Mouse (Mus musculus) skeletal muscle tissue, postnatal 0 days (tissue): ENCODE data around the gene Tmem221. TPM values are rescaled to one million over a fixed set of nuclear protein-coding genes. Genes with fewer than 3 reads are reported as not detected.

Source experiments
- polyA plus RNA-seq: library from polyadenylated mRNA; unstranded; fragments of >200 nt; fragmentation: Nextera tagmentation; extraction: Ambion mirVana; gene quantifications from 2 replicates; pipeline ENCODE4 v1.2.1, GENCODE M21; 2015

Tmem221 gene
- polyA plus RNA-seq, result 0.21 and 0.48 TPM in 2 replicates

GRCm38 (mm10) chr8:71558071-71558957, at the start of gene Tmem221:
Gene Tmem221 (minus strand): TSS chr8:71558871.

GRCm38 (mm10) chr8:71597451-71597850, 38.8 kb upstream of the Tmem221 start, which contains the start of gene Fam129c:
Gene Fam129c (plus strand): TSS chr8:71597648.

GRCm38 (mm10) chr8:71591471-71592373, 33.1 kb upstream of the Tmem221 start, which contains the start of gene Pgls:
Gene Pgls (plus strand): TSS chr8:71592176.

GRCm38 (mm10) chr8:71568387-71568937, 9.8 kb upstream of the Tmem221 start, which contains the start of gene Slc27a1:
Gene Slc27a1 (plus strand): TSS chr8:71568882.

GRCm38 (mm10) chr8:71566501-71566900, 7.8 kb upstream of the Tmem221 start, which contains the start of gene Nxnl1:
Gene Nxnl1 (minus strand): TSS chr8:71566601.

GRCm38 (mm10) chr8:71542632-71543343, 15.9 kb downstream of the Tmem221 start, which contains the start of gene Mvb12a:
Gene Mvb12a (plus strand): TSS chr8:71542922.

GRCm38 (mm10) chr8:71537028-71537867, 21.4 kb downstream of the Tmem221 start, which contains the start of gene Bst2:
Gene Bst2 (minus strand): TSS chr8:71537456.

GRCm38 (mm10) chr8:71525226-71526050, 33.2 kb downstream of the Tmem221 start, which contains the start of gene Ccdc194:
Gene Ccdc194 (minus strand): TSS chr8:71525711.

GRCm38 (mm10) chr8:71511644-71512043, 47.0 kb downstream of the Tmem221 start, which contains the start of gene Plvap:
Gene Plvap (minus strand): TSS chr8:71511752.

Other genes with a start within 250 kb of the Tmem221 start
- gene Use1, start 192.0 kb downstream of the Tmem221 start, polyA plus RNA-seq, result 106 and 119 TPM in 2 replicates
- gene Ocel1, start 187.6 kb downstream of the Tmem221 start, polyA plus RNA-seq, result 4.9 and 6.7 TPM in 2 replicates
- gene Nr2f6, start 176.9 kb downstream of the Tmem221 start, polyA plus RNA-seq, result 27.5 and 32.7 TPM in 2 replicates
- gene Ushbp1, start 163.1 kb downstream of the Tmem221 start, polyA plus RNA-seq, result 14.4 and 14.5 TPM in 2 replicates
- 64.8 and 75.1 TPM in 2 replicates for gene Babam1, start 162.0 kb downstream of the Tmem221 start, polyA plus RNA-seq
- 5.9 and 6.0 TPM in 2 replicates for gene Ankle1, start 152.9 kb downstream of the Tmem221 start, polyA plus RNA-seq
- gene Abhd8, start 95.2 kb downstream of the Tmem221 start, polyA plus RNA-seq, result 39.0 and 41.2 TPM in 2 replicates
- gene Mrpl34, start 93.9 kb downstream of the Tmem221 start, polyA plus RNA-seq, result 94.6 and 97.7 TPM in 2 replicates
- 48.3 and 57.9 TPM in 2 replicates for gene Dda1, start 89.7 kb downstream of the Tmem221 start, polyA plus RNA-seq
- 1.3 and 2.4 TPM in 2 replicates for gene Ano8, start 72.9 kb downstream of the Tmem221 start, polyA plus RNA-seq
- gene Gtpbp3, start 70.8 kb downstream of the Tmem221 start, polyA plus RNA-seq, result 7.5 and 9.5 TPM in 2 replicates
- gene Plvap, start 47.1 kb downstream of the Tmem221 start, polyA plus RNA-seq, result 21.9 and 33.3 TPM in 2 replicates
- gene Ccdc194, start 33.2 kb downstream of the Tmem221 start, polyA plus RNA-seq, result 0.33 and 0.57 TPM in 2 replicates
- gene Bst2, start 21.4 kb downstream of the Tmem221 start, polyA plus RNA-seq, result 57.6 and 67.3 TPM in 2 replicates
- 47.7 and 53.4 TPM in 2 replicates for gene Mvb12a, start 15.9 kb downstream of the Tmem221 start, polyA plus RNA-seq
- gene Nxnl1, start 7.7 kb upstream of the Tmem221 start, polyA plus RNA-seq, result 0.38 and 0.40 TPM in 2 replicates
- gene Slc27a1, start 10.0 kb upstream of the Tmem221 start, polyA plus RNA-seq, result 50.7 and 177 TPM in 2 replicates
- 159 and 188 TPM in 2 replicates for gene Pgls, start 33.3 kb upstream of the Tmem221 start, polyA plus RNA-seq
- gene Fam129c, start 38.8 kb upstream of the Tmem221 start, polyA plus RNA-seq, result 0.96 and 1.2 TPM in 2 replicates
- gene Colgalt1, start 52.1 kb upstream of the Tmem221 start, polyA plus RNA-seq, result 44.7 and 50.8 TPM in 2 replicates
- gene Unc13a, start 112.9 kb upstream of the Tmem221 start, polyA plus RNA-seq, result 0.12 and 0.35 TPM in 2 replicates
- 3.2 and 4.6 TPM in 2 replicates for gene Jak3, start 117.4 kb upstream of the Tmem221 start, polyA plus RNA-seq
- 0.77 and 0.85 TPM in 2 replicates for gene Insl3, start 130.3 kb upstream of the Tmem221 start, polyA plus RNA-seq
- 4.2 and 4.9 TPM in 2 replicates for gene B3gnt3, start 142.9 kb upstream of the Tmem221 start, polyA plus RNA-seq
- gene Fcho1, start 166.8 kb upstream of the Tmem221 start, polyA plus RNA-seq, result 0.53 and 1.9 TPM in 2 replicates